23 mouse cellular contexts compared by ENCODE assay signal in the genomic region with DNA sequence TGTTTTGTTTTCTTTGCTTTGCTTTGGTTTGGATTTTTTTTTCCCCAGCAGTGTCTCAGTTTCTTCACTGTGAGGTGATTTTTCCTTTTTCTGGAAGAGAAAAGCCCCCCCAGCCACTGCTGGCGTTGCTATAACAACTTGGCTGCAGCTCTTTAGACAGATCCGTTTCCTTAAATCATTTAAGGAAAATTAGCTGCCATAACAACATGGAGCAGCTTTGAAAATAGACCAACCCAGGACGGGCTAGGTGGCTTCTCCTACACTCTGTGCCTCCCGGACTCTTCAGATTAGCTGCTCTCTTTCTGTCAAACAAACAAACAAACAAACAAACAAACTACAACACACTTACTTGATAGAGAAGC.
DNase-seq lines count a peak whose midpoint lies in the region; ATAC-seq and TF ChIP-seq lines count a peak whose summit lies in the region.
"Had no signal": no experiment of that assay in that cellular context is flagged by ENCODE, and none has a peak within 500 bp of the region (broad histone marks: within the 10 kb centered on the region; RNA-seq: fewer than 3 reads in every experiment).

No protein-coding gene starts in this region.

- H3K4me3 ChIP-seq in embryonic facial prominence, embryonic 14.5 days (ENCODE audit: low read depth, low read length), result no peak overlapping the region
- H3K4me3 ChIP-seq in embryonic facial prominence, embryonic 10.5 days, result no peak overlapping the region
- no peak overlapping the region for H3K4me3 ChIP-seq in lung, embryonic 14.5 days (ENCODE audit: low read depth, low read length)
- no peak overlapping the region for H3K4me3 ChIP-seq in forebrain, postnatal 0 days (ENCODE audit: low read depth, low read length)
- H3K4me3 ChIP-seq: heart, embryonic 10.5 days; limb, embryonic 10.5 days; neural tube, embryonic 12.5 days had no signal

- H3K27ac ChIP-seq in embryonic facial prominence, embryonic 14.5 days (replicated peaks; ENCODE audit: low read depth, low read length), result no peak overlapping the region
- H3K27ac ChIP-seq in embryonic facial prominence, embryonic 10.5 days (replicated peaks), result no peak overlapping the region; the same call in 1 of the 2 replicates
- H3K27ac ChIP-seq in lung, embryonic 14.5 days (ENCODE audit: low read depth), result no peak overlapping the region
- peak overlapping the region; percentile 35; the same call in 1 of the 2 replicates for H3K27ac ChIP-seq in forebrain, postnatal 0 days (ENCODE audit: low read depth, low read length)
- H3K27ac ChIP-seq: heart, embryonic 10.5 days; limb, embryonic 10.5 days; macrophage; neural tube, embryonic 12.5 days had no signal

- H3K27me3 ChIP-seq in embryonic facial prominence, embryonic 14.5 days (replicated peaks; ENCODE audit: control insufficient read depth, insufficient read depth, low read length), result no peaks in the 10 kb centered on the region
- no peaks in the 10 kb centered on the region for H3K27me3 ChIP-seq in embryonic facial prominence, embryonic 10.5 days (replicated peaks; ENCODE audit: low read depth, poor library complexity, severe bottlenecking)
- H3K27me3 ChIP-seq in lung, embryonic 14.5 days (ENCODE audit: insufficient read depth, low read length), result no peaks in the 10 kb centered on the region
- no peaks in the 10 kb centered on the region for H3K27me3 ChIP-seq in forebrain, postnatal 0 days (ENCODE audit: insufficient read depth, low read length)
- H3K27me3 ChIP-seq: neural tube, embryonic 12.5 days had no signal

- peak; percentile 58 for DNase-seq in embryonic facial prominence, embryonic 14.5 days (ENCODE audit: low spot score)
- DNase-seq in embryonic facial prominence, embryonic 10.5 days (ENCODE audit: low spot score), result no peak
- DNase-seq in lung, embryonic 14.5 days, result peak; percentile 19
- no peak for DNase-seq in lung, postnatal 25 days (ENCODE audit: low spot score)
- DNase-seq in brain, embryonic 18.5 days (ENCODE audit: low read depth, low spot score), result peak; percentile 20
- peak; percentile 64 for DNase-seq in forebrain, postnatal 0 days
- no peak for DNase-seq in ovary, postnatal 14 days (ENCODE audit: low spot score)
- DNase-seq in frontal cortex, postnatal 14 days (ENCODE audit: low spot score in 2 of 2), result no peak
- DNase-seq: adrenal gland, adult 8-10 months; cerebellum, adult 8-10 months; gastrocnemius, postnatal 36 days; heart, postnatal 14 days; kidney, adult 2 months; kidney, postnatal 14 days; layer of hippocampus, adult 9-11 months; lung, adult 2 months; spleen, adult 18-20 months; thymus, adult 18-20 months had no signal

- H3K9ac ChIP-seq in embryonic facial prominence, embryonic 14.5 days (ENCODE audit: low read depth, low read length), result no peak overlapping the region
- H3K9ac ChIP-seq in lung, embryonic 14.5 days, result no peak overlapping the region
- H3K9ac ChIP-seq in forebrain, postnatal 0 days, result no peak overlapping the region
- H3K9ac ChIP-seq: neural tube, embryonic 12.5 days had no signal

- ATAC-seq in embryonic facial prominence, embryonic 14.5 days (ENCODE audit: low read depth), result peak; percentile 84; the same call in 1 of the 2 replicates
- no peak for ATAC-seq in lung, embryonic 14.5 days (ENCODE audit: insufficient read depth)
- ATAC-seq in forebrain, postnatal 0 days, result peak; percentile 66

- H3K36me3 ChIP-seq in embryonic facial prominence, embryonic 14.5 days (ENCODE audit: control insufficient read depth, insufficient read depth, low read length), result no peaks in the 10 kb centered on the region
- H3K36me3 ChIP-seq in embryonic facial prominence, embryonic 10.5 days (replicated peaks), result no peaks in the 10 kb centered on the region
- no peaks in the 10 kb centered on the region for H3K36me3 ChIP-seq in lung, embryonic 14.5 days (ENCODE audit: insufficient read depth)
- no peaks in the 10 kb centered on the region for H3K36me3 ChIP-seq in forebrain, postnatal 0 days (ENCODE audit: insufficient read depth)
- H3K36me3 ChIP-seq: heart, embryonic 10.5 days; limb, embryonic 10.5 days; neural tube, embryonic 12.5 days had no signal

- no peak overlapping the region for H3K4me2 ChIP-seq in embryonic facial prominence, embryonic 14.5 days (ENCODE audit: low read depth, low read length)
- H3K4me2 ChIP-seq in lung, embryonic 14.5 days, result no peak overlapping the region
- no peak overlapping the region for H3K4me2 ChIP-seq in forebrain, postnatal 0 days (ENCODE audit: low read depth)
- H3K4me2 ChIP-seq: liver, embryonic 11.5 days; neural tube, embryonic 12.5 days had no signal

- TF ChIP-seq CTCF in lung, embryonic 14.5 days (IDR thresholded peaks at IDR 0.05; ENCODE audit: low read depth), result no peak
- no peak for TF ChIP-seq CTCF in forebrain, postnatal 0 days (IDR thresholded peaks at IDR 0.05; ENCODE audit: low read depth)

- 24% methylated on average over 4 of the region's 4 CpGs for WGBS in embryonic facial prominence, embryonic 14.5 days
- 30% methylated on average over 4 of the region's 4 CpGs for WGBS in embryonic facial prominence, embryonic 10.5 days
- 30% methylated on average over 4 of the region's 4 CpGs for WGBS in lung, embryonic 14.5 days
- 5% methylated on average over 4 of the region's 4 CpGs for WGBS in forebrain, postnatal 0 days

- peaks cover 10% of the 10 kb centered on the region; the same call in 1 of the 2 replicates for H3K4me1 ChIP-seq in embryonic facial prominence, embryonic 14.5 days (ENCODE audit: control insufficient read depth, insufficient read depth, low read length)
- H3K4me1 ChIP-seq in embryonic facial prominence, embryonic 10.5 days, result peaks cover 18% of the 10 kb centered on the region
- no peaks in the 10 kb centered on the region for H3K4me1 ChIP-seq in lung, embryonic 14.5 days (ENCODE audit: insufficient read depth)
- H3K4me1 ChIP-seq in forebrain, postnatal 0 days (ENCODE audit: insufficient read depth), result peaks cover 20% of the 10 kb centered on the region
- H3K4me1 ChIP-seq: heart, embryonic 10.5 days; limb, embryonic 10.5 days; neural tube, embryonic 12.5 days had no signal

- H3K9me3 ChIP-seq in embryonic facial prominence, embryonic 14.5 days (ENCODE audit: control insufficient read depth, low read length), result no peaks in the 10 kb centered on the region
- H3K9me3 ChIP-seq in embryonic facial prominence, embryonic 10.5 days, result no peaks in the 10 kb centered on the region
- no peaks in the 10 kb centered on the region for H3K9me3 ChIP-seq in lung, embryonic 14.5 days (ENCODE audit: low read depth, low read length)
- H3K9me3 ChIP-seq in forebrain, postnatal 0 days (ENCODE audit: low read length), result no peaks in the 10 kb centered on the region
- H3K9me3 ChIP-seq: heart, embryonic 10.5 days; limb, embryonic 10.5 days; neural tube, embryonic 12.5 days had no signal

Comparison
In these comparisons a context has a peak if more than half of its experiments do, and no peak if none do; other contexts are left out.
1. DNase-seq: peak in embryonic facial prominence, embryonic 14.5 days (single experiment), lung, embryonic 14.5 days (single experiment), brain, embryonic 18.5 days (single experiment) and forebrain, postnatal 0 days (single experiment); none in embryonic facial prominence, embryonic 10.5 days (single experiment), lung, postnatal 25 days (single experiment), ovary, postnatal 14 days (single experiment) and frontal cortex, postnatal 14 days (0 of 2).